Mouse (Mus musculus) adrenal gland, postnatal 14 days (tissue): ENCODE results near the gene Olfr159. TPM values are rescaled to one million over a fixed set of nuclear protein-coding genes. Genes with fewer than 3 reads are reported as not detected.

Experiments
- DNase-seq: peaks from one replicate; pipeline ENCODE4 v3.0.0; 2021; ENCODE audit warnings: mixed read lengths
- total RNA-seq: library from RNA; stranded (reverse); gene quantifications from 2 replicates; pipeline ENCODE4 v1.2.3, GENCODE M21; 2021

Gene Olfr159
- total RNA-seq, 1 experiment from 2014 or later: not detected

DNA sequence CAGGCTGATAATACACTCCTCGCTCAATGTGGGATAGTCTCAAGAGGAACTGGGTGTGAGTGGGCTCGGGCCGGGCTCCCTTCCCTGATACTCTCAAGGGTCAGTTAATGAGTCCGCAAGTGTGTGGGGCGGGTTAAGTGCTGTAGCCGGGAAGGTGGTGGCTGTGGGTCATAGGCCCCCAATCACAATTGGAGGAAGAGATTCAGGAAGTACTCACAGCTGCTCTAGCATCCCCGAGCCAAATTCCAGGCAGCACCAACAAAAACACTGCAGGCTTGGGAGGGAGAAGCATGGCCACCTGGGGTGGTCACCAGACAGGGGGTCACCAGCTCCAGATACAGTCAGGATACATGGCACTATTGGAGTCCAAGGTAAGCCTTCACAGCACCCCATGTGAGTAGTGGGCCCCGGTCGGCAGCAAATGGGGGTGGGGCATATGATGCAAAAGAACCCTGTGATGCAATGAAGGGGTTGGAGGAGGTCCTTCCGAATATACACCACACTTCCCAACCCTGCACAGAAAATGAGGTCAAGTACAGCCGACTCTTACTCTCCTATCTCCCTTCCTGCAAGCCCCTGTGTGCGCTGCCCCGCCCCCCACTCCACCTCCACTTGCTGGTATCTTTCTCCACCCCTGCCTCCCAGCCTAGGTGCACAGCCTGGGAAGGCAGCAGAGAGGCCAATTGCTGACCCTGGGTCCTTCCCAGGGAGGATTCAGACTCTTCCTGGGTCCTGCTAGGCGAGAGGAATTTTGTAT, 40.8 kb downstream of the Olfr159 start, which contains the start of gene Spaar:
Gene Spaar, plus strand, starts transcription at position 241 of the 757 bp plus-strand sequence.
- DNase-seq: peak; percentile 61

- no peak for DNase-seq
Observed at GRCm38 (mm10) chr4:43729126-43729525, 41.7 kb downstream of the Olfr159 start.

DNA sequence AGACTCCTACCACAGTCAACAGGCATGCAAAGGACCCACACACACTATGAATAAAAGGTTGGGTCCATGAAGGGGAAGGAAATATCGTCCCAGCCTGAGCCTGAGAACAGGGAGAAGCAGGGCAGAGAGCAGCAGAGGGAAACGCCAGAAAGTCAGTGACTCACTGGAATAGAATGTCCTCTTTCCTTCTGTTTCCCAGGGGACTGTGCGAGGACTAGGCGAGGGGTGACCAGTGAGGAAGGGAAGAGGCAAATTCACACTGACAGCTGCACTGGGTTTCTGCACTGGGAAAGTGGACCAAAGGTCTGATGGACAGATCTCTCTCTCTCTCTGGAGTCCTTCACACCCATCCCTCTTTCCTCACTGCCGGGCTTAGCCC, 42.2 kb downstream of the Olfr159 start:
- peak; percentile 83 for DNase-seq

DNA sequence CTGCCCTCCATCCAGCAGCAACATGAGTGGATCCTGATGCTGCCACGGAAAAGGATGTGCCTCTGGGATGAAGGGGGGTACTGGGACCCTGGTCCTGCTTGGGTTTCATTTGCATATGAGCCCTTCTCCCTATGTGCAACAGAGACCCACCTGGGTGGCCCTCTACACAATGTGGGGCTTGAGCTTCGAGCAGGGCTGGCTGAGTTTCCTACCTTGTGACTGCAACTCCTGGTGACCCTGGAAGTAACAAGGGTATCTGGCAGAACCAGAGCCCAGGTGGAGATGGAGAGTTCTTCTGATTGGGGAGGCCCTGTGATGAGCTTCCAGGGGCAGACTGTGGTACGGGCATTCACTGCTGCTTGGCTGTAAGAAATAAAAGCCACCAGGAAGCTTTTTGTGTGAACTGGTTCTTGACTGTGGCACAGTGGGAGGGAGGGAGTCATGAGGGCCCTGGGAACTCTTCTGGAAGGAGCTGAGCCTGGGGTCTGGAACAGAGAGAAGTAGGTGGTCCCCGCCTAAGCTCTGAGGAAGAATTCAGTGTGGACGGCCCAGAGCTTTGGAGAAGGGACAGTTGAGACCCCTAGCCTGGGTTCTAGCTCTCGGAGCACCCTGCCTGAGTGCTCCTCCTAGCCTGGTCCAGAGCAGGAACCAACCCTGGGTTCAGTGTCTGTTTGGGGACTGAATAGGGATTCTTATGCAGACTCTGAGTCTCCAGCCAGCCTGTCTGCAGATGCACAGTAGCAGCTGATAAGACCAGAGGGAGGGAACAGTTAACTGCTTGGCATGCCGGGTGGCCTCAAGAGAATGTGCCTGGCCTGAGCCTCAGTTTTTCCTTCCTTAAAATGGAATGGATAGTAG, 42.9 kb downstream of the Olfr159 start:
- no peak for DNase-seq

GRCm38 (mm10) chr4:43726995-43727394, 43.8 kb downstream of the Olfr159 start, which contains the start of gene Hrct1:
TSS of gene Hrct1 (plus strand) at chr4:43727188.
- peak; percentile 79 for DNase-seq

DNA sequence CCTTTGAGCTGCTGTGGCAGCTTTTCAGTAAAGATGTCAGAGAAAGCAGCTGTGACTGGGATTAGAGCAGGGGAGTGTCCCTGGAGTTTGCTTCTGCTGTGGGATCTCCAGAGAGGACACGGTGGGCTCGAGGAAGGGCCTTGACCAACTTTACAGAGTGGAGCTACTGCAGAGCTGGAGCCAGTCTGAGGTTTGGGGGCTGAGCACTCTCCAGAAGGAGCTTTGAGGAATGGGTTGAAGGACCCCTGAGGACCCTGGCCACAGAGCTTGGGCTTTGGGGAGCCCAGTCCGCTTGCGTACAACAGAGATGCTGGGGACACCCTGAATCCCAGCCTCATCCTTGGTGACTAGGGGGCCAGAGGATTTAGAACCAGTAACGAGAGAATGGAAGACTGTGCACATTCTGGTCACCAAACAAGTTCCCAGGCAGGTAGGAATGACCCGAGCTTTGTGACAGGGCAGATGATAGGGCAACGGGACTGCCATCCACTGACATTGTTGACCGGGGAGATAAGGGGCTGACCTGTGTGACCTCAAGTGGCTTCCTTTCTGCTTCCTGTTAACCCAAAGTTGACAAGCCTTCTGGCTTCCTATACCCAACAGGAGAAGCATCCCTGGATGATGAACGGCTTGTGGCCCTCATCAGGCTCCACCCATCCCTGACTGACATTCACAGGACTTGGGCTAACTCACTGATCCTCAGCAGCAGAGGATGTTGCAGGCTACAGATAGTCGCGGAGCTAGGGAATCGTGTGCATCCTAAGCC, 44.4 kb downstream of the Olfr159 start:
- peak; percentile 40 for DNase-seq

DNA sequence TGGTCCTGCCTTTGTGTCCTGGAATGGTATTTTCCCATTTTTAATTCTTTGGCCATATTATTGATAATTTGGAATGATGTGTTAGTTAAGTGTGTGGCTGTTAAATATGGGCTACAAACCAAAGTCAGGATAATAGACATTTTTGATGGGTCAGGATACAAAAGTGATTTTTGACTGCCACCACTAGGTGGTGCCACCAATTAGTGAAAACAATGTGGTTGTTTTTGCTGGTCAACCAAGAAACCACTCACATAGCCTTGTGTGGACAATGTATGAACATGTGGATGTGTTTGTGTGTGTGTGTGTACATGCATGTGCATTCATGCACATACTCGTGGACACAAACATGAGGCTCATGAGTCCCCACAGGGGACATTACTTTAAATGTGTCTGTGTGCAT, 46.0 kb downstream of the Olfr159 start:
- peak; percentile 77 for DNase-seq

GRCm38 (mm10) chr4:43722191-43722590, 48.6 kb downstream of the Olfr159 start:
- DNase-seq: no peak

- DNase-seq: no peak
Observed at GRCm38 (mm10) chr4:43720491-43721228, 50.1 kb downstream of the Olfr159 start.

Other genes starting within 250 kb of the Olfr159 start
- gene Tpm2, start 247.2 kb downstream of the Olfr159 start, total RNA-seq: 84.5 and 88.0 TPM in 2 replicates
- gene Creb3, start 208.7 kb downstream of the Olfr159 start, total RNA-seq: 108 and 117 TPM in 2 replicates
- 201 and 213 TPM in 2 replicates for gene Tln1, start 208.3 kb downstream of the Olfr159 start, total RNA-seq
- gene Rgp1, start 192.3 kb downstream of the Olfr159 start, total RNA-seq: 43.3 and 52.6 TPM in 2 replicates
- gene Gba2, start 192.1 kb downstream of the Olfr159 start, total RNA-seq: 11.7 and 15.0 TPM in 2 replicates
- gene Msmp, start 186.5 kb downstream of the Olfr159 start, total RNA-seq: 2.1 and 2.3 TPM in 2 replicates
- gene Npr2, start 139.1 kb downstream of the Olfr159 start, total RNA-seq: 36.4 and 43.9 TPM in 2 replicates
- 0.93 and 1.1 TPM in 2 replicates for gene Spag8, start 117.4 kb downstream of the Olfr159 start, total RNA-seq
- gene Hint2, start 114.5 kb downstream of the Olfr159 start, total RNA-seq: 91.7 and 99.5 TPM in 2 replicates
- 7.2 and 9.9 TPM in 2 replicates for gene Tmem8b, start 102.0 kb downstream of the Olfr159 start, total RNA-seq
- 0.30 TPM in 1 of 2 replicates, not detected in the other for gene Fam221b, start 101.9 kb downstream of the Olfr159 start, total RNA-seq
- not detected in 2 replicates for gene Olfr70, start 70.2 kb downstream of the Olfr159 start, total RNA-seq
- not detected in 2 replicates for gene Olfr71, start 60.8 kb downstream of the Olfr159 start, total RNA-seq
- 4.4 and 6.2 TPM in 2 replicates for gene Hrct1, start 43.8 kb downstream of the Olfr159 start, total RNA-seq
- gene Spaar, start 41.0 kb downstream of the Olfr159 start, total RNA-seq: 4.2 and 6.2 TPM in 2 replicates
- not detected in 2 replicates for gene Olfr156, start 52.9 kb upstream of the Olfr159 start, total RNA-seq
- not detected in 2 replicates for gene Olfr157, start 69.2 kb upstream of the Olfr159 start, total RNA-seq
- gene Olfr155, start 80.6 kb upstream of the Olfr159 start, total RNA-seq: not detected in 2 replicates
- 14.6 and 16.6 TPM in 2 replicates for gene Reck, start 104.5 kb upstream of the Olfr159 start, total RNA-seq
- gene Glipr2, start 186.4 kb upstream of the Olfr159 start, total RNA-seq: 7.4 and 9.1 TPM in 2 replicates
- not detected in 2 replicates for gene Ccin, start 212.5 kb upstream of the Olfr159 start, total RNA-seq
- 166 and 172 TPM in 2 replicates for gene Clta, start 233.4 kb upstream of the Olfr159 start, total RNA-seq